Mouse (Mus musculus) thymus, postnatal 10 days (tissue): Measurements from ENCODE around the gene D16Ertd472e.

Experiments used
- DNase-seq, 2 experiments: peaks; one replicate each; pipeline ENCODE4 v3.0.0; 2021; ENCODE audit warnings: low spot score in 2 of 2

Gene D16Ertd472e

GRCm38 (mm10) chr16:78576478-78577084, at the start of gene D16Ertd472e:
Gene D16Ertd472e, minus strand, starts transcription at chr16:78576708.
- peak; percentile 82 to 84 for DNase-seq

- no peak for DNase-seq
Measured at GRCm38 (mm10) chr16:78622755-78623154, 46.2 kb upstream of the D16Ertd472e start.

- no peak for DNase-seq
Measured at GRCm38 (mm10) chr16:78619386-78619785, 42.9 kb upstream of the D16Ertd472e start.

GRCm38 (mm10) chr16:78617757-78618532, 41.4 kb upstream of the D16Ertd472e start:
- DNase-seq: no peak

GRCm38 (mm10) chr16:78606202-78606601, 29.7 kb upstream of the D16Ertd472e start:
- no peak for DNase-seq

- DNase-seq: no peak
Measured at GRCm38 (mm10) chr16:78598919-78599318, 22.4 kb upstream of the D16Ertd472e start.

- no peak for DNase-seq
Measured at GRCm38 (mm10) chr16:78596381-78596780, 19.9 kb upstream of the D16Ertd472e start.

- DNase-seq: peak; percentile 42 to 44
Measured at GRCm38 (mm10) chr16:78595821-78596220, 19.3 kb upstream of the D16Ertd472e start.

GRCm38 (mm10) chr16:78594154-78594553, 17.6 kb upstream of the D16Ertd472e start:
- DNase-seq: no peak

GRCm38 (mm10) chr16:78591130-78591529, 14.6 kb upstream of the D16Ertd472e start:
- DNase-seq: no peak

- no peak for DNase-seq
Measured at GRCm38 (mm10) chr16:78588821-78589220, 12.3 kb upstream of the D16Ertd472e start.

- no peak for DNase-seq
Measured at GRCm38 (mm10) chr16:78586621-78587020, 10.1 kb upstream of the D16Ertd472e start.

GRCm38 (mm10) chr16:78585664-78586397, 9.3 kb upstream of the D16Ertd472e start:
- peak in 1 of 2 experiments; percentile 0 for DNase-seq

- DNase-seq: no peak
Measured at GRCm38 (mm10) chr16:78585163-78585562, 8.7 kb upstream of the D16Ertd472e start.

GRCm38 (mm10) chr16:78583968-78584367, 7.5 kb upstream of the D16Ertd472e start:
- DNase-seq: no peak

GRCm38 (mm10) chr16:78580387-78580786, 3.9 kb upstream of the D16Ertd472e start:
- no peak for DNase-seq

- DNase-seq: no peak
Measured at GRCm38 (mm10) chr16:78579386-78579785, 2.9 kb upstream of the D16Ertd472e start.

- peak in 1 of 2 experiments; percentile 38 for DNase-seq
Measured at GRCm38 (mm10) chr16:78577085-78577671, 670 bp upstream of the D16Ertd472e start.

- DNase-seq: peak; percentile 66
Measured at GRCm38 (mm10) chr16:78575852-78576477, 543 bp downstream of the D16Ertd472e start.

- no peak for DNase-seq
Measured at GRCm38 (mm10) chr16:78575190-78575851, 1.2 kb downstream of the D16Ertd472e start.

- no peak for DNase-seq
Measured at GRCm38 (mm10) chr16:78574241-78574640, 2.3 kb downstream of the D16Ertd472e start.
